Mouse (Mus musculus) kidney, embryonic 15.5 days (tissue): ENCODE results near the gene Sdk1. TPM values are rescaled to one million over a fixed set of nuclear protein-coding genes. Genes with fewer than 3 reads are reported as not detected.

Source experiments
- ATAC-seq: fragments of 200-750 bp; cut with Nextera tagmentation; replicated peaks from 2 replicates; pipeline ENCODE4 v1.8.0; 2017; ENCODE audit warnings: moderate TSS enrichment; ENCODE audit not compliant: low FRiP score
- H3K27ac ChIP-seq: fragments of 300-500 bp; sonication (generic); 2 replicates; pipeline ENCODE4 v1.5.1; 2015; ENCODE audit warnings: mild to moderate bottlenecking, inconsistent platforms
- H3K27me3 ChIP-seq: fragments of 300-500 bp; sonication (generic); 2 replicates; pipeline ENCODE4 v1.6.1; 2015; ENCODE audit warnings: inconsistent platforms
- H3K36me3 ChIP-seq: fragments of 300-500 bp; sonication (generic); 2 replicates; pipeline ENCODE4 v1.6.1; 2015; ENCODE audit warnings: inconsistent platforms
- H3K4me1 ChIP-seq: fragments of 300-500 bp; sonication (generic); 2 replicates; pipeline ENCODE4 v1.6.1; 2015; ENCODE audit warnings: inconsistent platforms
- H3K4me2 ChIP-seq: fragments of 300-500 bp; sonication (generic); 2 replicates; pipeline ENCODE4 v1.6.1; 2015; ENCODE audit warnings: moderate library complexity, mild to moderate bottlenecking, inconsistent platforms
- H3K4me3 ChIP-seq: fragments of 300-500 bp; sonication (generic); replicated peaks from 2 replicates; pipeline ENCODE4 v1.5.1; 2015; ENCODE audit warnings: mild to moderate bottlenecking, inconsistent platforms
- H3K9ac ChIP-seq: fragments of 300-500 bp; sonication (generic); 2 replicates; pipeline ENCODE4 v1.6.1; 2015; ENCODE audit warnings: mild to moderate bottlenecking, inconsistent platforms
- H3K9me3 ChIP-seq: fragments of 300-500 bp; sonication (generic); replicated peaks from 2 replicates; pipeline ENCODE4 v1.6.1; 2016; ENCODE audit warnings: inconsistent platforms
- WGBS: fragments of 180-500 bp; shearing (Covaris S2); methylation state at CpG from one replicate; pipeline ENCODE4 v1.1.7; 2015; ENCODE audit warnings: mixed read lengths; 5-methylcytosine and 5-hydroxymethylcytosine counted together
- polyA plus RNA-seq: library from polyadenylated mRNA; unstranded; fragments of >200 nt; fragmentation: Nextera tagmentation; extraction: Ambion mirVana; gene quantifications from 2 replicates; pipeline ENCODE4 v1.2.1, GENCODE M21; 2015

Gene Sdk1
- polyA plus RNA-seq, 1 experiment from 2014 or later = 3.3 TPM

- ATAC-seq = no peak
- Histone ChIP-seq H3K4me1 (no peaks in the 10 kb centered on the region), H3K27ac (no peak overlapping the region), H3K27me3 (no peaks in the 10 kb centered on the region), H3K4me3 (no peak overlapping the region), H3K9ac (no peak overlapping the region), H3K4me2 (no peak overlapping the region), H3K36me3 (no peaks in the 10 kb centered on the region), H3K9me3 (no peaks in the 10 kb centered on the region)
- 91% methylated on average over 1 of the region's 1 CpGs for WGBS
Observed at GRCm38 (mm10) chr5:142000247-142000646, 759.0 kb downstream of the Sdk1 start.

- Histone ChIP-seq H3K4me3 (no peak overlapping the region), H3K4me2 (no peak overlapping the region), H3K27ac (no peak overlapping the region), H3K4me1 (no peaks in the 10 kb centered on the region), H3K9me3 (no peaks in the 10 kb centered on the region), H3K27me3 (no peaks in the 10 kb centered on the region), H3K36me3 (no peaks in the 10 kb centered on the region), H3K9ac (no peak overlapping the region)
- 27% methylated on average over 6 of the region's 6 CpGs for WGBS
- no peak for ATAC-seq
Observed at GRCm38 (mm10) chr5:142001131-142001530, 759.8 kb downstream of the Sdk1 start.

- ATAC-seq = no peak
- no peak overlapping the region for H3K27ac ChIP-seq
- H3K9me3 ChIP-seq = no peaks in the 10 kb centered on the region
- H3K4me1 ChIP-seq = no peaks in the 10 kb centered on the region
- no peak overlapping the region for H3K4me3 ChIP-seq
- H3K27me3 ChIP-seq = no peaks in the 10 kb centered on the region
- WGBS = 68% methylated on average over 3 of the region's 3 CpGs
- H3K4me2 ChIP-seq = no peak overlapping the region
- no peak overlapping the region for H3K9ac ChIP-seq
- H3K36me3 ChIP-seq = no peaks in the 10 kb centered on the region
Observed at GRCm38 (mm10) chr5:142001973-142002372, 760.7 kb downstream of the Sdk1 start.

GRCm38 (mm10) chr5:142010189-142010588, 768.9 kb downstream of the Sdk1 start:
- no peak overlapping the region for H3K4me3 ChIP-seq
- H3K9ac ChIP-seq = no peak overlapping the region
- no peak overlapping the region for H3K27ac ChIP-seq
- H3K4me1 ChIP-seq = peaks cover 10% of the 10 kb centered on the region
- WGBS = 29% methylated on average over 3 of the region's 3 CpGs
- H3K36me3 ChIP-seq = no peaks in the 10 kb centered on the region
- H3K27me3 ChIP-seq = no peaks in the 10 kb centered on the region
- H3K4me2 ChIP-seq = no peak overlapping the region
- H3K9me3 ChIP-seq = no peaks in the 10 kb centered on the region
- ATAC-seq = no peak

GRCm38 (mm10) chr5:142017001-142017400, 775.7 kb downstream of the Sdk1 start:
- ATAC-seq = no peak
- no peaks in the 10 kb centered on the region for H3K4me1 ChIP-seq
- H3K27ac ChIP-seq = no peak overlapping the region
- H3K9me3 ChIP-seq = no peaks in the 10 kb centered on the region
- no peaks in the 10 kb centered on the region for H3K36me3 ChIP-seq
- H3K9ac ChIP-seq = no peak overlapping the region
- no peak overlapping the region for H3K4me2 ChIP-seq
- H3K27me3 ChIP-seq = no peaks in the 10 kb centered on the region
- H3K4me3 ChIP-seq = no peak overlapping the region
- WGBS = 90% methylated on average over 7 of the region's 7 CpGs

- no peak overlapping the region for H3K9ac ChIP-seq
- H3K4me2 ChIP-seq = no peak overlapping the region
- no peaks in the 10 kb centered on the region for H3K27me3 ChIP-seq
- no peak overlapping the region for H3K27ac ChIP-seq
- H3K36me3 ChIP-seq = no peaks in the 10 kb centered on the region
- no peak overlapping the region for H3K4me3 ChIP-seq
- ATAC-seq = no peak
- WGBS = 69% methylated on average over 4 of the region's 4 CpGs
- peaks cover 4% of the 10 kb centered on the region; the same call in 1 of the 2 replicates for H3K4me1 ChIP-seq
- no peaks in the 10 kb centered on the region for H3K9me3 ChIP-seq
Observed at GRCm38 (mm10) chr5:142022877-142023580, 781.7 kb downstream of the Sdk1 start.

- Histone ChIP-seq H3K27me3 (no peaks in the 10 kb centered on the region), H3K36me3 (no peaks in the 10 kb centered on the region), H3K4me2 (no peak overlapping the region), H3K9ac (no peak overlapping the region), H3K9me3 (no peaks in the 10 kb centered on the region), H3K4me1 (peaks cover 4% of the 10 kb centered on the region; the same call in 1 of the 2 replicates), H3K4me3 (no peak overlapping the region), H3K27ac (0 out of 2 replicates have a peak overlapping the region, but pooled peaks have one; percentile 6)
- no peak for ATAC-seq
- WGBS = 55% methylated on average over 12 of the region's 12 CpGs
Observed at GRCm38 (mm10) chr5:142024448-142024847, 783.2 kb downstream of the Sdk1 start.

- Histone ChIP-seq H3K9ac (no peak overlapping the region), H3K36me3 (no peaks in the 10 kb centered on the region), H3K4me2 (no peak overlapping the region), H3K4me3 (no peak overlapping the region), H3K9me3 (no peaks in the 10 kb centered on the region), H3K27ac (no peak overlapping the region), H3K27me3 (no peaks in the 10 kb centered on the region), H3K4me1 (peaks cover 6% of the 10 kb centered on the region)
- ATAC-seq = no peak
- 81% methylated on average over 9 of the region's 9 CpGs for WGBS
Observed at GRCm38 (mm10) chr5:142036536-142036935, 795.2 kb downstream of the Sdk1 start.

GRCm38 (mm10) chr5:142039236-142039635, 797.9 kb downstream of the Sdk1 start:
- Histone ChIP-seq H3K4me1 (peaks cover 14% of the 10 kb centered on the region), H3K4me2 (no peak overlapping the region), H3K36me3 (no peaks in the 10 kb centered on the region), H3K27me3 (no peaks in the 10 kb centered on the region), H3K27ac (no peak overlapping the region), H3K9me3 (no peaks in the 10 kb centered on the region), H3K9ac (no peak overlapping the region), H3K4me3 (no peak overlapping the region)
- ATAC-seq = no peak
- 89% methylated on average over 6 of the region's 6 CpGs for WGBS

- H3K27ac ChIP-seq = no peak overlapping the region
- ATAC-seq = no peak
- 89% methylated on average over 4 of the region's 4 CpGs for WGBS
- H3K27me3 ChIP-seq = no peaks in the 10 kb centered on the region
- no peak overlapping the region for H3K4me3 ChIP-seq
- no peak overlapping the region for H3K4me2 ChIP-seq
- peaks cover 14% of the 10 kb centered on the region for H3K4me1 ChIP-seq
- no peaks in the 10 kb centered on the region for H3K36me3 ChIP-seq
- H3K9ac ChIP-seq = no peak overlapping the region
- H3K9me3 ChIP-seq = no peaks in the 10 kb centered on the region
Observed at GRCm38 (mm10) chr5:142039891-142040530, 798.7 kb downstream of the Sdk1 start.

GRCm38 (mm10) chr5:142041226-142041802, 800.0 kb downstream of the Sdk1 start:
- Histone ChIP-seq H3K4me2 (no peak overlapping the region), H3K4me1 (peaks cover 14% of the 10 kb centered on the region), H3K4me3 (no peak overlapping the region), H3K9me3 (no peaks in the 10 kb centered on the region), H3K27me3 (no peaks in the 10 kb centered on the region), H3K27ac (no peak overlapping the region; the same call in 1 of the 2 replicates), H3K9ac (no peak overlapping the region), H3K36me3 (no peaks in the 10 kb centered on the region; the same call in 1 of the 2 replicates)
- WGBS = 32% methylated on average over 8 of the region's 8 CpGs
- no peak for ATAC-seq

GRCm38 (mm10) chr5:142061781-142062180, 820.5 kb downstream of the Sdk1 start:
- no peaks in the 10 kb centered on the region for H3K9me3 ChIP-seq
- H3K4me2 ChIP-seq = no peak overlapping the region
- H3K9ac ChIP-seq = no peak overlapping the region
- H3K4me3 ChIP-seq = no peak overlapping the region
- H3K36me3 ChIP-seq = 0 out of 2 replicates have a peak, but pooled peaks cover 2% of the 10 kb centered on the region
- ATAC-seq = no peak
- H3K27me3 ChIP-seq = no peaks in the 10 kb centered on the region
- H3K4me1 ChIP-seq = no peaks in the 10 kb centered on the region
- H3K27ac ChIP-seq = no peak overlapping the region
- 80% methylated on average over 4 of the region's 4 CpGs for WGBS
